Mouse (Mus musculus) bone marrow, adult 2 months (tissue): Measurements from ENCODE around the gene Nae1.

ENCODE experiments used
- CTCF ChIP-seq: fragments of 200-500 bp; IDR thresholded peaks from 2 replicates; pipeline ENCODE4 v1.5.1; 2011; ENCODE audit warnings: low read length, control low read depth; ENCODE audit not compliant: control insufficient read depth, insufficient read depth
- POLR2A ChIP-seq: fragments of 200-500 bp; IDR thresholded peaks from 2 replicates; pipeline ENCODE4 v1.6.1; 2011; ENCODE audit warnings: low read depth, mild to moderate bottlenecking, control low read depth, low read length, borderline replicate concordance; ENCODE audit not compliant: control insufficient read depth

DNA sequence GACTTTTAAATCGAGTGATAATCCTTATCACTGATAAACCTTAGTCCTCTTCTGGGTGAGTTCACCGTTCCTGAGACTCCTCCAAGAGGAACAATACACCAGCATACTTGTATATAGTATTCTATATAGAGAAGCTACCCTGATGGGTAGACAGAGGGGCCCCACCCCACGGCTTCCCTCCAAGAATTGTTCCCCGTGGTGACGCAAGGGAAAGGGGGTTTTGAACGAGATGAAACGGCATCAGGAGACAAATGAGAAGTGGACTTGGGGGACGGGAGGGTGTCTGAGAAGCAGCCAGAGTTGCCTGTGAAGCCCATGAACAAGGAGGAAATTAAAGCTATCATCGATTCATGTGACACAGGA is 323 bp upstream of the Nae1 start:
- TF ChIP-seq CTCF (no peak), POLR2A (no peak)
